Mouse (Mus musculus) heart, postnatal 0 days (tissue): ENCODE results near the gene Coa4. TPM values are rescaled to one million over a fixed set of nuclear protein-coding genes. Genes with fewer than 3 reads are reported as not detected.

ENCODE experiments used
- ATAC-seq: fragments of 200-750 bp; cut with Nextera tagmentation; 2 replicates; pipeline ENCODE4 v1.8.0; 2017; ENCODE audit warnings: low read depth, moderate number of reproducible peaks, moderate library complexity; ENCODE audit not compliant: insufficient read depth
- DNase-seq: peaks from one replicate; pipeline ENCODE4 v3.0.0-alpha.2; 2016; ENCODE audit warnings: low spot score
- H3K27ac ChIP-seq: fragments of 300-500 bp; sonication (generic); 2 replicates; pipeline ENCODE4 v1.5.1; 2014; ENCODE audit warnings: low read depth, mild to moderate bottlenecking
- H3K27me3 ChIP-seq: fragments of 300-500 bp; sonication (generic); 2 replicates; pipeline ENCODE4 v1.6.1; 2014; ENCODE audit warnings: low read length, mixed read lengths; ENCODE audit not compliant: control insufficient read depth, insufficient read depth
- H3K36me3 ChIP-seq: fragments of 300-500 bp; sonication (generic); replicated peaks from 2 replicates; pipeline ENCODE4 v1.6.1; 2014; ENCODE audit warnings: low read length, mixed read lengths; ENCODE audit not compliant: control insufficient read depth, insufficient read depth
- H3K4me1 ChIP-seq: fragments of 300-500 bp; sonication (generic); 2 replicates; pipeline ENCODE4 v1.6.1; 2014; ENCODE audit warnings: antibody characterized with exemption; ENCODE audit not compliant: control insufficient read depth, insufficient read depth
- H3K4me2 ChIP-seq: fragments of 300-500 bp; sonication (generic); 2 replicates; pipeline ENCODE4 v1.6.1; 2014; ENCODE audit warnings: low read depth, mild to moderate bottlenecking, low read length, moderate library complexity
- H3K4me3 ChIP-seq: fragments of 300-500 bp; sonication (generic); 2 replicates; pipeline ENCODE4 v1.5.1; 2014; ENCODE audit warnings: low read depth, low read length
- H3K9ac ChIP-seq: fragments of 300-500 bp; sonication (generic); replicated peaks from 2 replicates; pipeline ENCODE4 v1.6.1; 2014; ENCODE audit warnings: low read depth, low read length, mixed read lengths
- H3K9me3 ChIP-seq: fragments of 300-500 bp; sonication (generic); replicated peaks from 2 replicates; pipeline ENCODE4 v1.6.1; 2016; ENCODE audit warnings: low read length; ENCODE audit not compliant: control insufficient read depth
- CTCF ChIP-seq: IDR thresholded peaks from 2 replicates; pipeline ENCODE4 v1.5.1; 2016; ENCODE audit warnings: antibody characterized with exemption, control low read depth, low read depth
- EP300 ChIP-seq: IDR thresholded peaks from 2 replicates; pipeline ENCODE4 v1.6.1; 2016; ENCODE audit warnings: antibody characterized with exemption, low read depth
- WGBS: fragments of 180-500 bp; shearing (Covaris S2); extraction: QIAGEN DNeasy Blood & Tissue Kit; methylation state at CpG from one replicate; pipeline ENCODE4 v1.1.7; 2014; 5-methylcytosine and 5-hydroxymethylcytosine counted together
- polyA plus RNA-seq: library from polyadenylated mRNA; unstranded; fragments of >200 nt; fragmentation: Nextera tagmentation; extraction: Ambion mirVana; gene quantifications from 2 replicates; pipeline ENCODE4 v1.2.1, GENCODE M21; 2015
- total RNA-seq: library from RNA; depleted of rRNA; stranded (reverse); fragments of >200 nt; gene quantifications from 2 replicates; pipeline ENCODE4 v1.2.3, GENCODE M21; 2014; ENCODE audit warnings: low replicate concordance

Coa4 gene
- total and polyA plus RNA-seq, 2 experiments from 2014 or later, result 4.3 to 21.1 TPM

DNA sequence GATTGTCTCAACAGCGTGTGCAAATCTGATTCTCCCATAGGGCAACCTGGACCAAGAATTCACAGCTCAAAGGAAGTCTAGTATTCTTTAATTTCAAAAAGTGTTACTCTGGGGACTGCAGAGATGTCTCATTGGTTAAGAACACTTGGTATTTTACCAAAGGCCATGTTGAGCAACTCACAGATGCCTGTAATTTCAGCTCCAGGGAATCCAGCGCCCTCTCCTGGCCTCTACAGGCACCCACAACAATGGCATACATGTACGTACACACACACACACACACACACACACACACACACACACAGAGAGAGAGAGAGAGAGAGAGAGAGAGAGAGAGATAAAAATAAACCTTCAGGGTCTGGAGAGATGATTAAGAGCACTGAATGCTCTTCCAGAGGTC, 14.6 kb upstream of the Coa4 start:
- Histone ChIP-seq H3K9ac (no peak overlapping the region), H3K27me3 (no peaks in the 10 kb centered on the region), H3K27ac (no peak overlapping the region), H3K4me3 (no peak overlapping the region), H3K9me3 (no peaks in the 10 kb centered on the region), H3K4me1 (no peaks in the 10 kb centered on the region), H3K4me2 (no peak overlapping the region), H3K36me3 (no peaks in the 10 kb centered on the region)
- TF ChIP-seq EP300 (no peak), CTCF (no peak)
- ATAC-seq (no peak), DNase-seq (no peak)
- WGBS, result 68% methylated on average over 3 of the region's 3 CpGs

DNA sequence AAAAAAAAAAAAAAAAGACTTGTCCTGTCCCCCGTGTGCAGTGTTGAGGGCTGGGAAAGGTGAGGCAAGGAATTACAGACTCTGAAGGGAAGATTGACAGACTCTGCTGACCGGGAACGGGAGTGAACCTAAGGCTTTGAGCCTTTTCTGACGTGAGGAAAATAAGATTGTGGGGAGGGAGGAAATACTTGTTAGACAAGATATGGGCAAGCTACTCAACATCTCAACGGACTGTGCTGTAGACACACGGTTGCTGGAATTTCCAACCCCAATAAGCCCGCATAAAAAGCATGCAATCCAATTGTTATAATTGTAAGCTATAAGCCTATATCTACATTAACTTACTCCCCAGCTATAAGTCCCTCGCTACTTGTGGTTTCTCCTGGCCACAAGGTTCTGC, 12.2 kb upstream of the Coa4 start:
- Histone ChIP-seq H3K27ac (no peak overlapping the region), H3K9ac (no peak overlapping the region), H3K4me2 (no peak overlapping the region), H3K27me3 (no peaks in the 10 kb centered on the region), H3K9me3 (no peaks in the 10 kb centered on the region), H3K4me1 (no peaks in the 10 kb centered on the region), H3K4me3 (no peak overlapping the region), H3K36me3 (no peaks in the 10 kb centered on the region)
- 52% methylated on average over 8 of the region's 8 CpGs for whole genome bisulfite sequencing
- ATAC-seq (no peak), DNase-seq (no peak)
- TF ChIP-seq EP300 (no peak), CTCF (no peak)

DNA sequence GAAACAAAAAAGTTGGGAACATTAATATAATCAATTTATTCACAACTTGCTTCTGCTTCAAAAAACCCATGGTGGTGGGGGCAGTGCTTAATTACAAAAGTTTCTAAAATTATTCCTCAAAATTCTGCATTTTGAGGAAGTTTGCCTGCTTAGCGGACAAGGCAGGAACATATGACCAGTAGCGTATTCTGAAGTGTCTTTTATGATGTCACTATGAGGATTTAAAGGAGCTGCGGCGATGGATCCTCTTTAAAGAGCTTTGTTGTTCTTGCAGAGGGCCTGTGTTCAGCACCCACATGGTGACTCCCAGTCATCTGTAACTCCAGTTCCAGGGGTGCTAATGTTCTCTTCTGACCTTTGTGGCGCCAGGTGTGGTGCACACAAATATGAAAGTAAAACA, 6.1 kb upstream of the Coa4 start:
- Histone ChIP-seq H3K36me3 (no peaks in the 10 kb centered on the region), H3K9me3 (no peaks in the 10 kb centered on the region), H3K27me3 (no peaks in the 10 kb centered on the region), H3K9ac (no peak overlapping the region), H3K4me3 (no peak overlapping the region), H3K27ac (no peak overlapping the region), H3K4me1 (no peaks in the 10 kb centered on the region), H3K4me2 (no peak overlapping the region)
- DNase-seq (no peak), ATAC-seq (no peak)
- 91% methylated on average over 5 of the region's 5 CpGs for WGBS
- no peak for TF ChIP-seq CTCF
- TF ChIP-seq EP300, result no peak

DNA sequence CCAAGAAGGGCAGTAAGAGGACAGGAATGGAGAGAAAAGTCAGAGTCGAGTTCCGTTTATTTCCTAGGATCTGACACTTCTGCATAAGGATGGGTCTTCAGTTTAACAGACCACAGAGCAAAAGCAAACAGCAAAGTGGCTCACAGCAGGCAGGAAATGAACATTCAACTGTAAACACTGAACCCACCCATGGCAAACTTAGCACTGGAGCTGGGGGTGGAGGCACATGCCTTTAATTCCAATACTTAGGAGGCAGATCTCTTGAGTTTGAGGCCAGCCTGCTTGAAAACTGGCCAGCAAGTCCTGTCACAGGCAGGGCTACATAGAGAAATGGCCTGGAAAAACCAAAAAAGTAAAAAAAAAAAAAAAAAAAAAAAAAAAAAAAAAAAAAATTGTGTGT, 3.4 kb upstream of the Coa4 start:
- Histone ChIP-seq H3K9ac (no peak overlapping the region), H3K27ac (no peak overlapping the region), H3K9me3 (no peaks in the 10 kb centered on the region), H3K4me3 (no peak overlapping the region), H3K27me3 (no peaks in the 10 kb centered on the region), H3K36me3 (no peaks in the 10 kb centered on the region), H3K4me1 (peaks cover 10% of the 10 kb centered on the region), H3K4me2 (no peak overlapping the region)
- ATAC-seq (no peak), DNase-seq (no peak)
- no peak for TF ChIP-seq EP300
- no peak for TF ChIP-seq CTCF
- 66% methylated on average over 2 of the region's 2 CpGs for WGBS

DNA sequence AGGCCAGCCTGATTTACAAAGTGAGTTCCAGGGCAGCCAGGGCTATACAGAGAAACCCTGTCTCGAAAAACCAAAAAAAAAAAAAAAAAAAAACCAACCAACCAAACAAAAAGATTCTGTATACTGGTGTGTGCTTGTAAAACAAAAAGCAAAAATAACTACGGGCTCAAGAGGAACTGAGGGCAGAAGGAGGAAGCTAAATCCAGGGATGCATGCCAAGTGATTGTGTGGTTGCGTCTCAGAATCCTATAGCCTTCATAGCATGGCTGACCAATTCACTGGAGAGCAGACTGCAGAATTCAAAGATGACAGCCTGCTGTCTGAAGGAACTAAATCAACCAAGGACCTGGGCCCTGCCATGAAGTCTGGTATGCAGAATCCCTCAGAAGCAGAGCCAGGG, 2.7 kb upstream of the Coa4 start:
- no peak for ATAC-seq

DNA sequence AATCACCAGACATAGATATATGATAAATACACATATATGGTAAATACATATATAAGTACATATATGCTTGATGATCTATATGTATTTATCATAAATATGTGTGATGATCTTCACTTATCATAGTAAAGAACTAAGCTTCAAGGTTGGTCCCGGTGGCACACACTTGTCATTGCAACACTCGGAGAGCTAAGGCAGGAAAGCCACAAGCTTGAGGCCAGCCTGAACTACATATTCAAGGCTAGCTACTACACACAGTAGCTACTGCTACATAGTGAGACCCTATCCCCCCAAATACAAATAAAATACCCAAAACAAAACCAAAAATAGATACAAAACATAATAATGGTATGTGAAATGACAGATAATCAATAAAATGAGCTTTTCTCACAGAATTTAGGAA, 1.0 kb upstream of the Coa4 start:
- no peak overlapping the region for H3K4me2 ChIP-seq
- H3K27me3 ChIP-seq, result no peaks in the 10 kb centered on the region
- H3K36me3 ChIP-seq, result peaks cover 18% of the 10 kb centered on the region
- no peak for ATAC-seq
- DNase-seq, result no peak
- peaks cover 10% of the 10 kb centered on the region for H3K4me1 ChIP-seq
- no peaks in the 10 kb centered on the region for H3K9me3 ChIP-seq
- TF ChIP-seq EP300 (no peak), CTCF (no peak)
- H3K9ac ChIP-seq, result no peak overlapping the region
- 83% methylated on average over 2 of the region's 2 CpGs for WGBS
- H3K4me3 ChIP-seq, result no peak overlapping the region
- H3K27ac ChIP-seq, result no peak overlapping the region

More for the DNA sequence above, 2.7 kb upstream of the Coa4 start:
- TF ChIP-seq CTCF (no peak), EP300 (no peak)
- Histone ChIP-seq H3K4me3 (no peak overlapping the region), H3K9ac (no peak overlapping the region), H3K9me3 (no peaks in the 10 kb centered on the region), H3K27ac (no peak overlapping the region), H3K4me1 (peaks cover 10% of the 10 kb centered on the region), H3K4me2 (no peak overlapping the region), H3K27me3 (no peaks in the 10 kb centered on the region), H3K36me3 (peaks cover 6% of the 10 kb centered on the region)
- 74% methylated on average over 3 of the region's 3 CpGs for WGBS
- DNase-seq, result no peak
